Mouse (Mus musculus): Measurements from ENCODE around the gene 1700023F06Rik. TPM values are rescaled to one million over a fixed set of nuclear protein-coding genes. Genes with fewer than 3 reads are reported as not detected.

Gene 1700023F06Rik
- polyA plus RNA-seq, 1 experiment: not detected

DNA sequence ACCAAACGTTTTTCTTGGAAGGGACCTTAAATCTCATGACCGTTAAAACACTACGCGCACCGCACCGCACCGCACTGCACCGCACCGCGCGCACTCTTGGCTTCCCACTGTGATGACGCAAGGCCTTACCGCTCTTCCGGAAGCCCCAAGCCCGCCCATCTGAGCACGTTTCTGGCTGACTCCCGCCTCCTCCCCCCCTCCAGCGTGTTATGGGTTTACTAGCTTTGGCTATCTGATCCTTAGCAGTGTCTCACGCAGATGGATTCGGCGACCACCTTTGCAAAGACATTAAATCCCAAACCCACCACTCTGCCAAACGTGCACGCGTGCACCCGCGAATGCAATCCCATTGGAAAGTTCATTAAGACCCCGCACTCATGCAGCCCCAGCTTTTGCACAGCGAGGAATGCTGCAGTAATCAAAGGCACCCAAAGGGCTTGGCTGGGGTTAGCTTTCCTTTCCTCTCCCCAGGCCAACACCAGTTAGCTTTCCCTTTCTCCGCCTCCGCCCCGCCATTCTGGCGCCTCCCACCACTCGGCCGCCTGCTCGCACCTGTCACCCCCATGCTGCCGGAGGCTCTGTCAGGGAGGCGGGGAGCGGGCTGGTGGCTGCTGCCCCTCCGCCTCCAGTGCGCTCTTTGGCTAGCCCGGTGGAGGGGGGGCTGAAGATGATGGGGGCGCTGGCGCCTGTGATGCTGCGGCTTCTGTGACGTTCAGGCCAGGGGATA is 9.6 kb upstream of the 1700023F06Rik start, which contains the start of gene Spata32:
TSS of gene Spata32 (minus strand) at position 643 of the 727 bp plus-strand sequence.
- peak within 1 kb of the TSS; percentile 61 for H3K4me3 ChIP-seq (replicated peaks)

DNA sequence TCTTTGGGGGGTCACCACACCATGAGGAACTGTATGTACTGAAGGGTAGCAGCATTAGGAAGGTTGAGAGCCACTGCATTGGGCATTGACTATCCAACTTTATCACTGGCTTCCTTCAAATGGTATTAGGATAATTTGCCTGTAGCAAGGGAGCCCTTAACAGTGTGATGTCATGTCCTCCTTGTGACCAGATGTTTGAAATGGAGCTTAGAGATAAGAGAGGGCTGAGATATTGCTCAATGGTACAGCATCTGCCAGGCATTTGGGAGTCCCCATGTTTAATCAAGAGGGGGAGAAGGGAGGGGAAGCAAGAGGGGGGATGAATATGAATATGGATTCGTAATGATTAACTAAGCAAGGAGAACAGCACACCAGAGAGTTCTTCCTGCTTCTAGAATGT is 7.0 kb upstream of the 1700023F06Rik start:
- H3K9me3 ChIP-seq (ENCODE audit: control insufficient read depth, low read length): peaks cover 6% of the 10 kb centered on the region
- H3K36me3 ChIP-seq (ENCODE audit: control insufficient read depth): no peaks in the 10 kb centered on the region
- H3K4me1 ChIP-seq (ENCODE audit: control insufficient read depth): peaks cover 14% of the 10 kb centered on the region
- TF ChIP-seq GATA1 (IDR thresholded peaks at IDR 0.05; ENCODE audit: low read length) (no peak), TAL1 (IDR thresholded peaks at IDR 0.05; ENCODE audit: low read length) (no peak)
- H3K27me3 ChIP-seq (ENCODE audit: control insufficient read depth): peaks cover 7% of the 10 kb centered on the region
- no peak overlapping the region for H3K4me3 ChIP-seq (replicated peaks)

More for the DNA sequence above, 9.6 kb upstream of the 1700023F06Rik start, which contains the start of gene Spata32:
- H3K27me3 ChIP-seq (ENCODE audit: control insufficient read depth): peaks cover 7% of the 10 kb centered on the region
- H3K36me3 ChIP-seq (ENCODE audit: control insufficient read depth): no peaks in the 10 kb centered on the region
- H3K4me1 ChIP-seq (ENCODE audit: control insufficient read depth): peaks cover 14% of the 10 kb centered on the region
- peaks cover 6% of the 10 kb centered on the region for H3K9me3 ChIP-seq (ENCODE audit: control insufficient read depth, low read length)
- TF ChIP-seq TAL1 (IDR thresholded peaks at IDR 0.05; ENCODE audit: low read length) (no peak), GATA1 (IDR thresholded peaks at IDR 0.05; ENCODE audit: low read length) (no peak)

DNA sequence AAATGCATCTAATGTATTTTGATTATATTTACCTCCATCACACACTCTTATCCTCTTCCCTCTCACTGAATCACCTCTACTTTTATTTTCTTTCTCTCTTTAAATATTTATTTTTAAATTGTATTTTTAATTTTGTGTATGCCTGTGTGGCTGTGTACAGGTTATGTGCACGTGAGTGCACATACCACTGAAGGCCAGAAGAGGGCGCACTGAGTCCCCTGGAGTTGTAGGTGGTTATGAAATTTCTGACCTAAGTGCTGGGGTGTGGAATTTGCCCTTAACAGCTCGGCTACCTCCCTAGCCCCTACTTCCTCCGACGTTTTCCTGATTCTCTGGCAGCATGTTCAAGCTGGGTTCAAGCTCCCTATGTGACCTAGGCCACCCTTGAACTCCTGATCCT is 5.4 kb upstream of the 1700023F06Rik start:
- peaks cover 6% of the 10 kb centered on the region for H3K9me3 ChIP-seq (ENCODE audit: control insufficient read depth, low read length)
- H3K27me3 ChIP-seq (ENCODE audit: control insufficient read depth): peaks cover 7% of the 10 kb centered on the region
- TF ChIP-seq GATA1 (IDR thresholded peaks at IDR 0.05; ENCODE audit: low read length) (no peak), TAL1 (IDR thresholded peaks at IDR 0.05; ENCODE audit: low read length) (no peak)
- H3K36me3 ChIP-seq (ENCODE audit: control insufficient read depth): no peaks in the 10 kb centered on the region
- H3K4me1 ChIP-seq (ENCODE audit: control insufficient read depth): peaks cover 14% of the 10 kb centered on the region
- H3K4me3 ChIP-seq (replicated peaks): no peak overlapping the region

DNA sequence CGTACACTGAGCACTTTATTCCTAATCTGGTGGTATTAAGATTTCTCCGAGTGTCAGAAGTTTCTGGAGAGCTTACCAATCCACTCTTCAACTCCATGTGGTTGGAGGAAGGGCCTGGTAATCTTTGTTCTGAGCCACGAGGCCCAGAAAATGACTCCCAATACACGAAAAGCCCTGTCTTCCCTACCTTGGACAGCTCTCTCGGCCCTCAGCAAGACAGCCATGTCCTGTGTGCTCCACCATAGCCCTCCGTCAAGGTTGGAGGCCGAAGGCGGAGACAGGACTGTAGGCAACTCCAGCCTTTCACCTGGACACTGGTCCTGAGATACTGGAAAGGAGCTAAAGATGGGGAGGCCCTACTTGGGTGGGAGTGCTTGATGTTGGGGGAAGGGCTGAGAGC is 1.9 kb upstream of the 1700023F06Rik start:
- TF ChIP-seq TAL1 (IDR thresholded peaks at IDR 0.05; ENCODE audit: low read length) (no peak), GATA1 (IDR thresholded peaks at IDR 0.05; ENCODE audit: low read length) (no peak)
- peaks cover 2% of the 10 kb centered on the region; the same call in 1 of the 2 replicates for H3K4me1 ChIP-seq (ENCODE audit: control insufficient read depth)
- no peak overlapping the region for H3K4me3 ChIP-seq (replicated peaks)
- H3K9me3 ChIP-seq (ENCODE audit: control insufficient read depth, low read length): peaks cover 6% of the 10 kb centered on the region
- H3K27me3 ChIP-seq (ENCODE audit: control insufficient read depth): no peaks in the 10 kb centered on the region
- no peaks in the 10 kb centered on the region for H3K36me3 ChIP-seq (ENCODE audit: control insufficient read depth)

DNA sequence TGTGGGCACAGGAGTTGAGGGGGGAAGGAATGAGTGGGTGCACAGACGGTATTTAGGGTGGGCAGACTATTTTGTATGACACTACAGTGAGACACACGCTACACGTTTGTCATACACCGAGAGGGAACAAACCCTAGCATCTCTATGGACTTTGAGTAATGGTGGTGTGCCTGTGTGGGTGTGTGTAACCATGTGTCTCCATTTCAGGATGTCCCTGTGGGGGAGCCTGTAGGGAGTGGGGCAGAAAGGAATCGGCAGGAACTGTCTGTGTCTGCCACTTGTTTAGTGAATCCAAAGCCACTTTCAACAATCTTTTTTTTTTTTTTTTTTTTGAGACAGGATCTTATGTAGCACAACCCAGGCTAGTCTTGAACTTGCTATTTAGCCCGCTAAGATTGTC is 2.2 kb downstream of the 1700023F06Rik start:
- H3K4me3 ChIP-seq (replicated peaks): no peak overlapping the region
- TF ChIP-seq TAL1 (IDR thresholded peaks at IDR 0.05; ENCODE audit: low read length) (no peak), GATA1 (IDR thresholded peaks at IDR 0.05; ENCODE audit: low read length) (no peak)
- H3K9me3 ChIP-seq (ENCODE audit: control insufficient read depth, low read length): no peaks in the 10 kb centered on the region
- no peaks in the 10 kb centered on the region for H3K4me1 ChIP-seq (ENCODE audit: control insufficient read depth)
- H3K36me3 ChIP-seq (ENCODE audit: control insufficient read depth): no peaks in the 10 kb centered on the region
- 0 out of 2 replicates have a peak, but pooled peaks cover 2% of the 10 kb centered on the region for H3K27me3 ChIP-seq (ENCODE audit: control insufficient read depth)

DNA sequence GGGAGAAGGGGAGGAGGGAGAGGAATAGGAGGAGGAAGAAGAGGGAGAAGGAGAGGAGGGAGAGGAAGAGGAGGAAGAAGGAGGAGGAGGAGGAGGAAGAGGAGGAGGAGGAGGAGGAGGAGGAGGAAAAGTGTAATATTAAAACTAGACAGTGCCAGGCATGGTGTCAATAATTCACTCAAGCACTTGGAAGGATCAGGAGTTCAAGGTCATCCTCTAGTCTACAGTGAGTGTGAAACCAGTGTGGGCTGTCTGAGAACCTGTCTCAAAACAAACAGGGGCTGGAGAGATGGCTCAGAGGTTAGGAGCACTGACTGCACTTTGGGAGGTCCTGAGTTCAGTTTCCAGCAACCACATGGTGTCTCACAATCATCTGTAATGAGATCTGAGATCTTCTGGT is 6.0 kb downstream of the 1700023F06Rik start:
- peaks cover 28% of the 10 kb centered on the region for H3K27me3 ChIP-seq (ENCODE audit: control insufficient read depth)

DNA sequence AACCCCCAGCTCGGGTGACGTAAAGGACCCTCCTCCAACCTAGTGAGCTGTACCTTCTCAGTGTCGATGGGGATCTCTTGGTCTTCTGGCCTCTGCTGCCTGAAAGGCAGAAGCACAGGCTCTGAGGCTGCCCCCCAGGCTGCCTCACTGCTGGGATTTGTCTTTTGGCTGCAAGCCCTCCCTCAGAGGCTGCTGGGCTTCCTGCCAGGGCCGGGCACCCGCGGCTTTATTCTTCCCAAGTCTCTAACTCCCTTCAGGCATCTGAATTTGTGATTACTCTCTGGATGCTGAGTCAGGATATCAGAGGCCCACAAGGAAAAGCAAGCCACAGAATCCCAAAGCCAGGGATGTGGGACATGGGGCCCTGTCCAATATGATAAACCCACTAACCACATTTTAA is 6.7 kb downstream of the 1700023F06Rik start:
- H3K27me3 ChIP-seq (ENCODE audit: control insufficient read depth): peaks cover 36% of the 10 kb centered on the region

More for the DNA sequence above, 6.0 kb downstream of the 1700023F06Rik start:
- H3K4me3 ChIP-seq (replicated peaks): no peak overlapping the region
- no peak for TF ChIP-seq TAL1 (IDR thresholded peaks at IDR 0.05; ENCODE audit: low read length)
- TF ChIP-seq GATA1 (IDR thresholded peaks at IDR 0.05; ENCODE audit: low read length): no peak
- no peaks in the 10 kb centered on the region for H3K9me3 ChIP-seq (ENCODE audit: control insufficient read depth, low read length)
- H3K36me3 ChIP-seq (ENCODE audit: control insufficient read depth): no peaks in the 10 kb centered on the region
- H3K4me1 ChIP-seq (ENCODE audit: control insufficient read depth): no peaks in the 10 kb centered on the region

DNA sequence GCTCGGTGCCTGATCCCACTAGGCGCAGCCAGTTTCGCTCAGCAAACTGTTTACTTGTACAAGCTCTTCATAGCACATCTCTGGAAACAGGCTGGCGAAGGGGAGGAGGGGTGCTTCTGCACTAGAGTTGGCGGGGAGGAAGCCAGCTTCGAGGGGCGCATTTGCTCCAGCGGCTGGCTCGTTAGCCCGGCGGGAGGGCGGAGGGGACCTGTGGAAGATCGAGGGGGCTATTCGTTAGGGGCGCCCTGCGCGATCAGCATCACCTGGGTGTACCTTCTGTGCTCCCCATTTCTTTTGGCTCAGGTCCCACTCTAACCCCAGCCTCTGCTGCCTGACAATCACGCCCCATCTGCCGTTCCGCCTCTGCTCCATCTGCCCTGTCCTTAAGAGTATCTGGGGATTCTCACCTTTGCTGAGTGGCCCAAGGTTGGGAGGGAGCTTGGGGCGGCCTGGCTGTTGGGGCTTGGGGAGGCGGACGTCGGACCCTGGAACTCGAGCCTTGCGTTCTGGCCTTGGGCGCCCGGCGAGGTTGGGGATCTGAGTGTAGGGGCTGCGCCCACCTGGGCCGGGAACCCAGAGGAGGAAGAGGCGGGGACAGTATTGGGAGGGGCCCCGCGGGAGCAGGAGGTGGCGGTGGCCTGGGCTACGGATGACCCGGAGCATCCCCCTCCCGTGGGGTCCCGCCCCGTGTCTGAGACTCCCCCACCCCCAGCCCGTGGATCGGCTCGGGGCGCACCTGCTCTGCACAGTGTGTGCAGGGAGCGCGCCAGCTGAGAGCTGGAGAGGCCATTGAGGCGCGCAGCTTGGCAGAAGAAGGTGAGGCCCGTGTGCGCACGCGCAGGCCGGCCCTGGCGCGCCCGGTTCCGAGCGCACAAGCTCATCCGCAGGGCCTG is 9.2 kb downstream of the 1700023F06Rik start:
- Histone ChIP-seq H3K27me3 (ENCODE audit: control insufficient read depth) (peaks cover 43% of the 10 kb centered on the region), H3K4me3 (replicated peaks) (no peak overlapping the region), H3K4me1 (ENCODE audit: control insufficient read depth) (no peaks in the 10 kb centered on the region), H3K9me3 (ENCODE audit: control insufficient read depth, low read length) (no peaks in the 10 kb centered on the region), H3K36me3 (ENCODE audit: control insufficient read depth) (no peaks in the 10 kb centered on the region)
- TF ChIP-seq TAL1 (IDR thresholded peaks at IDR 0.05; ENCODE audit: low read length) (no peak), GATA1 (IDR thresholded peaks at IDR 0.05; ENCODE audit: low read length) (no peak)

More for the DNA sequence above, 6.7 kb downstream of the 1700023F06Rik start:
- no peaks in the 10 kb centered on the region for H3K36me3 ChIP-seq (ENCODE audit: control insufficient read depth)
- TF ChIP-seq GATA1 (IDR thresholded peaks at IDR 0.05; ENCODE audit: low read length): no peak
- no peak for TF ChIP-seq TAL1 (IDR thresholded peaks at IDR 0.05; ENCODE audit: low read length)
- no peaks in the 10 kb centered on the region for H3K4me1 ChIP-seq (ENCODE audit: control insufficient read depth)
- H3K9me3 ChIP-seq (ENCODE audit: control insufficient read depth, low read length): no peaks in the 10 kb centered on the region
- no peak overlapping the region for H3K4me3 ChIP-seq (replicated peaks)

DNA sequence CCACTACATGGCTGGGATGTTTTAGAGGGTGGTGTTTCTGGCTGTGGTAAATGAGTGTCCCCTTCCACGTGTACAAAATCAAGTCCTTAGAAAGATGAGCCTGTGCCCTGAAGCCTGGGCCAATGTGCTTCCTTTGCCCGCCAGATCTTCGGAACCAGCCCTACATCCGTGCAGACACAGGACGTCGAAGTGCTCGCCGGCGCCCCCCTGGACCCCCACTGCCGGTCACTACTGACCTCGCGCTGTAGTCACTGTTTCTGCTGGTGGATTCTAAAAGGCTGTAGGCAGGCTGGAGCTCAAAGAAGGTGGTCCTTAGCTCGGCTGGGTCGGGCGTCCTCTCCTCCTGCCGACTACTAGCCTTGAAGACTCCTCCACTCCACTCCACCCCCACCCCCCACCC is 10.0 kb downstream of the 1700023F06Rik start:
- H3K4me1 ChIP-seq (ENCODE audit: control insufficient read depth): no peaks in the 10 kb centered on the region
- H3K36me3 ChIP-seq (ENCODE audit: control insufficient read depth): no peaks in the 10 kb centered on the region
- no peak overlapping the region for H3K4me3 ChIP-seq (replicated peaks)
- peaks cover 48% of the 10 kb centered on the region for H3K27me3 ChIP-seq (ENCODE audit: control insufficient read depth)
- H3K9me3 ChIP-seq (ENCODE audit: control insufficient read depth, low read length): no peaks in the 10 kb centered on the region
- TF ChIP-seq GATA1 (IDR thresholded peaks at IDR 0.05; ENCODE audit: low read length) (no peak), TAL1 (IDR thresholded peaks at IDR 0.05; ENCODE audit: low read length) (no peak)
